Comparison of ENCODE assay signal across 7 mouse cellular contexts in genomic region chr12:53253461-53254159, GRCm38 (mm10). TPM values are rescaled to one million over a fixed set of nuclear protein-coding genes. Genes with fewer than 3 reads are reported as not detected.
A peak's percentile ranks its signal among the peaks of the same experiment; 100 is the strongest.
DNase-seq lines count a peak whose midpoint lies in the region; ATAC-seq lines count a peak whose summit lies in the region.

No protein-coding gene starts in this region.

- H3K9me3 ChIP-seq in hindbrain, embryonic 10.5 days = no peaks in the 10 kb centered on the region
- no peaks in the 10 kb centered on the region for H3K9me3 ChIP-seq in neural tube, embryonic 12.5 days

- peaks cover 51% of the 10 kb centered on the region for H3K4me1 ChIP-seq in hindbrain, embryonic 10.5 days (replicated peaks)
- peaks cover 31% of the 10 kb centered on the region for H3K4me1 ChIP-seq in neural tube, embryonic 12.5 days

- H3K27me3 ChIP-seq in hindbrain, embryonic 10.5 days (ENCODE audit: insufficient read depth, poor library complexity, severe bottlenecking) = peaks cover 19% of the 10 kb centered on the region
- no peaks in the 10 kb centered on the region for H3K27me3 ChIP-seq in neural tube, embryonic 12.5 days (replicated peaks)

- peak overlapping the region; percentile 83 for H3K4me3 ChIP-seq in hindbrain, embryonic 10.5 days
- H3K4me3 ChIP-seq in neural tube, embryonic 12.5 days = peak overlapping the region; percentile 85

- intact Hi-C loops in left cerebral cortex, postnatal 4 days (cut with DNase I) = loop anchor here (5.0 kb wide), 2 partner anchors 336 to 809 kb away; no protein-coding TSS in a partner anchor

- H3K4me2 ChIP-seq in neural tube, embryonic 12.5 days (replicated peaks) = peak overlapping the region; percentile 58

- H3K36me3 ChIP-seq in hindbrain, embryonic 10.5 days = no peaks in the 10 kb centered on the region
- H3K36me3 ChIP-seq in neural tube, embryonic 12.5 days = no peaks in the 10 kb centered on the region

- peak; percentile 66 for ATAC-seq in neural tube, embryonic 12.5 days (ENCODE audit: low FRiP score, low read depth)
- no peak for ATAC-seq in inflammation-experienced regulatory T-cells, adult 6 months

- under 1% methylated on average over 32 of the region's 32 CpGs for WGBS in hindbrain, embryonic 10.5 days
- WGBS in neural tube, embryonic 12.5 days = 1% methylated on average over 21 of the region's 32 CpGs

- DNase-seq in thymus, postnatal 4 days = peak; percentile 19
- DNase-seq in thymus, postnatal 25 days = no peak
- DNase-seq in embryo, embryonic 9.5 days (ENCODE audit: extremely low spot score) = peak; percentile 84
- DNase-seq in hindbrain, embryonic 10.5 days (ENCODE audit: low spot score) = peak; percentile 81
- DNase-seq in left cerebral cortex, postnatal 4 days = peak; percentile 68

- H3K9ac ChIP-seq in neural tube, embryonic 12.5 days = peak overlapping the region; percentile 99

- peak overlapping the region; percentile 100 for H3K27ac ChIP-seq in hindbrain, embryonic 10.5 days
- peak overlapping the region; percentile 57; the same call in 1 of the 2 replicates for H3K27ac ChIP-seq in neural tube, embryonic 12.5 days

RNA-seq across cellular contexts. Expression of gene Npas3, which starts 5.1 kb away (rescaled TPM):
- polyA plus RNA-seq in hindbrain, embryonic 10.5 days (2016; fragmentation: Nextera tagmentation; extraction: Ambion mirVana) = 6.6 and 12.2 TPM in 2 replicates
- total RNA-seq in left cerebral cortex, postnatal 4 days (2021) = 10 to 100 TPM; 43.7 to 47.4 TPM
- 20.0 and 21.4 TPM in 2 replicates for polyA plus RNA-seq in neural tube, embryonic 12.5 days (2016; fragmentation: Nextera tagmentation; extraction: Ambion mirVana)
- polyA plus RNA-seq in inflammation-experienced regulatory T-cells, adult 6 months (2017; shearing (Covaris generic)) = under 1 TPM in 1 of 3 experiments, not detected in 2; 0.09 TPM
